Mouse (Mus musculus): ENCODE measurements around the gene Gatad1. TPM values are rescaled to one million over a fixed set of nuclear protein-coding genes. Genes with fewer than 3 reads are reported as not detected.
"Not testable (repeated sequence)": the region's sequence is repeated elsewhere in the genome, so short reads cannot be mapped to it uniquely, and the experiment has no call there.

Gatad1 gene
- polyA plus RNA-seq, 1 experiment from 2014 or later: 69.9 TPM

DNA sequence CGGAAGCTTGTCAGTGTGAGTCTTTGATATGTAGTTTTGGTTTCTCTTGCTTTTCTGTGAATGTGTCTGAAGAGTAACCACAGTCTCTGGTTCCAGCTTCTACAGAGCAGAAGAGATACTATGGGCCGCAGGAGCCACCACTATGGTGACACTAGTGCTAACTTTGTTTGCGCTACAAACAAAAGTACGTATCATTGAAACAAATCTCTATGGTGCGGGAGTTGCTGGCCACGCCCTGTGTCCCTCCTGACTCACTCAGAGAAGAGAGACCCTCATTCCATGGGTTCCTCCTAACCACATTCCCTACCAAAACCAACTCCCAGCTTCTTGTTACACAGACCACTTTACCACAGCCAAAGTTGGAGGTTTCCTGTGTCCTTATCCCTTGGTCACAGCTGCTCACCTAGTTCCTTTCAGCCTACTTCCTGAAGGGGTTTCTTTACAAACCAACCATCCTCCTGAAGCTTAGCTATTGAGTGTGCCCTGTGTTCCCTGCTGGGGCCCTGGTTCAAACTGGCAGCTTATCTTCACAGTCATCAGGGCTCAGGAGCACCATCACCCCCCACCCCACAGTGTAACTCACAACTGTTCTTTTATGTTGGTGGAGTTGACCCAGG is 13.1 kb upstream of the Gatad1 start:
- Histone ChIP-seq H3K27ac (replicated peaks; ENCODE audit: low read depth, low read length) (no peak overlapping the region), H3K36me3 (replicated peaks; ENCODE audit: control insufficient read depth, insufficient read depth, low read depth, low read length) (no peaks in the 10 kb centered on the region), H3K9ac (replicated peaks; ENCODE audit: low read length) (no peak overlapping the region), H3K4me2 (ENCODE audit: low read depth, low read length) (no peak overlapping the region), H3K27me3 (ENCODE audit: control insufficient read depth, insufficient read depth, low read length) (no peaks in the 10 kb centered on the region), H3K4me1 (ENCODE audit: control insufficient read depth, insufficient read depth, low read length) (no peaks in the 10 kb centered on the region), H3K9me3 (replicated peaks; ENCODE audit: control insufficient read depth, low read length) (no peaks in the 10 kb centered on the region), H3K4me3 (ENCODE audit: low read depth, low read length) (no peak overlapping the region)
- 93% methylated on average over 6 of the region's 6 CpGs for WGBS
- DNase-seq (ENCODE audit: low spot score) (no peak), ATAC-seq (replicated peaks; ENCODE audit: insufficient number of reproducible peaks, low FRiP score, low TSS enrichment, low read depth) (no peak)

DNA sequence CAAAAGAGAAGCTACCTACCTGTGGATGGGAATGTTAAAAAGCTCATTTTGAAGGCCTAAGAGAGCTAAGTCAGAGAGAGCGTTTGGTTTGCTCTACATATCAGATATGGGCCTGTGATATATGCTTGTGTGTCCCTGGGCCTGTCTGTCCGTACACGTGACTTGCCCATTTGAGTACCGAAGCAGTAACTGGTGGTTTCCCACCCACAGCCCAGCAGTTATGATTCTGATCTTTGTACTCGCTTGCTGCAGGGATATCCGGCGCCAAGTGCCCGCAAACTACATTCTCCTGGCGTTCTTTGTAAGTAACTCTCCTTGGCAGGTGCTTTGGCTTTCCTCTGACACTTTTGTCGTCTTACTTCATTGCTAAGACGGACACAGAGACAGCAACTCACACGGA is 9.6 kb upstream of the Gatad1 start:
- Histone ChIP-seq H3K9ac (replicated peaks; ENCODE audit: low read length) (no peak overlapping the region), H3K4me2 (ENCODE audit: low read depth, low read length) (no peak overlapping the region), H3K4me3 (ENCODE audit: low read depth, low read length) (no peak overlapping the region), H3K27ac (replicated peaks; ENCODE audit: low read depth, low read length) (no peak overlapping the region), H3K4me1 (ENCODE audit: control insufficient read depth, insufficient read depth, low read length) (no peaks in the 10 kb centered on the region), H3K27me3 (ENCODE audit: control insufficient read depth, insufficient read depth, low read length) (no peaks in the 10 kb centered on the region), H3K36me3 (replicated peaks; ENCODE audit: control insufficient read depth, insufficient read depth, low read depth, low read length) (no peaks in the 10 kb centered on the region), H3K9me3 (replicated peaks; ENCODE audit: control insufficient read depth, low read length) (no peaks in the 10 kb centered on the region)
- WGBS: 79% methylated on average over 12 of the region's 12 CpGs
- ATAC-seq (replicated peaks; ENCODE audit: insufficient number of reproducible peaks, low FRiP score, low TSS enrichment, low read depth) (no peak), DNase-seq (ENCODE audit: low spot score) (no peak)

DNA sequence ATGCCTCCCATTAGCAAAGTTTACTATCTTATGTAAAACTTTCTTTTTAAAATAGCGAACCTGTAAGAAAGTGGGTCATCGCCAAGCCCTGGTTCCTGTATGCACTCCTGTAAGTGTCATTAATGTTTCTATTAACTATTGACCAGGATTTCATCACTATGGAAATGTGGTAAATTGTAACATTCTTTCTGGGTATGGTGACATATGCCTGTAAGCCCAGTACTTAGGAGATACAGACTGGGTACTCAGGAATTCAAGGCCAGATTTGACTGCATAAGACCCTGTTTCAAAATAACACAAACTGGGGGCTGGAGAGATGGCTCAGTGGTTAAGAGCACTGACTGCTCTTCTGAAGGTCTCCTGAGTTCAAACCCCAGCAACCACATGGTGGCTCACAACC is 8.2 kb upstream of the Gatad1 start:
- no peaks in the 10 kb centered on the region for H3K27me3 ChIP-seq (ENCODE audit: control insufficient read depth, insufficient read depth, low read length)
- no peaks in the 10 kb centered on the region for H3K4me1 ChIP-seq (ENCODE audit: control insufficient read depth, insufficient read depth, low read length)
- no peak overlapping the region for H3K4me3 ChIP-seq (ENCODE audit: low read depth, low read length)
- DNase-seq (ENCODE audit: low spot score) (no peak), ATAC-seq (replicated peaks; ENCODE audit: insufficient number of reproducible peaks, low FRiP score, low TSS enrichment, low read depth) (no peak)
- H3K9ac ChIP-seq (replicated peaks; ENCODE audit: low read length): no peak overlapping the region
- no peak overlapping the region for H3K27ac ChIP-seq (replicated peaks; ENCODE audit: low read depth, low read length)
- no peaks in the 10 kb centered on the region for H3K9me3 ChIP-seq (replicated peaks; ENCODE audit: control insufficient read depth, low read length)
- 90% methylated on average over 2 of the region's 2 CpGs for WGBS
- no peaks in the 10 kb centered on the region for H3K36me3 ChIP-seq (replicated peaks; ENCODE audit: control insufficient read depth, insufficient read depth, low read depth, low read length)
- H3K4me2 ChIP-seq (ENCODE audit: low read depth, low read length): no peak overlapping the region

DNA sequence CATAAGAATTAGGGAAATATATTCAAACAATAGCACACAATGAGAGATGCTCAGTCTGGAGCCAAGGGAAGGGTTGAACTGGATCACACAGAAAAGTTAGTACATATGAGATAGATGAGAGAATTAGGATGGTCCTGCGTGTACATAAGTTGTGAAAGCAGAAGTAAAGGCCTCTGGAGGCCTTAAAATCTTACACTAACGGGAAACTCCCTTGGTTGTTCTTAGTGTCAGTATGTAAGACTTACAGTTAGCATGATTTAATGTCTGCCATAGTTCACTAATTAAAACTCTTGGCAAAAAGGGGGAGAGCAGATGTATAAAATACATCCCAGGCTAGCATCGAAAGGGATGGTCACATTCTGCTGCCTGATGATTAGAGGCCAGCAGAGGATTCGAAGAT is 3.2 kb downstream of the Gatad1 start:
- ATAC-seq (replicated peaks; ENCODE audit: insufficient number of reproducible peaks, low FRiP score, low TSS enrichment, low read depth): no peak
- Histone ChIP-seq H3K4me3 (ENCODE audit: low read depth, low read length) (no peak overlapping the region), H3K27ac (replicated peaks; ENCODE audit: low read depth, low read length) (no peak overlapping the region), H3K9me3 (replicated peaks; ENCODE audit: control insufficient read depth, low read length) (no peaks in the 10 kb centered on the region), H3K9ac (replicated peaks; ENCODE audit: low read length) (no peak overlapping the region), H3K36me3 (replicated peaks; ENCODE audit: control insufficient read depth, insufficient read depth, low read depth, low read length) (no peaks in the 10 kb centered on the region), H3K4me1 (ENCODE audit: control insufficient read depth, insufficient read depth, low read length) (no peaks in the 10 kb centered on the region), H3K27me3 (ENCODE audit: control insufficient read depth, insufficient read depth, low read length) (no peaks in the 10 kb centered on the region), H3K4me2 (ENCODE audit: low read depth, low read length) (no peak overlapping the region)
- 93% methylated on average over 4 of the region's 4 CpGs for WGBS
- no peak for DNase-seq (ENCODE audit: low spot score)

DNA sequence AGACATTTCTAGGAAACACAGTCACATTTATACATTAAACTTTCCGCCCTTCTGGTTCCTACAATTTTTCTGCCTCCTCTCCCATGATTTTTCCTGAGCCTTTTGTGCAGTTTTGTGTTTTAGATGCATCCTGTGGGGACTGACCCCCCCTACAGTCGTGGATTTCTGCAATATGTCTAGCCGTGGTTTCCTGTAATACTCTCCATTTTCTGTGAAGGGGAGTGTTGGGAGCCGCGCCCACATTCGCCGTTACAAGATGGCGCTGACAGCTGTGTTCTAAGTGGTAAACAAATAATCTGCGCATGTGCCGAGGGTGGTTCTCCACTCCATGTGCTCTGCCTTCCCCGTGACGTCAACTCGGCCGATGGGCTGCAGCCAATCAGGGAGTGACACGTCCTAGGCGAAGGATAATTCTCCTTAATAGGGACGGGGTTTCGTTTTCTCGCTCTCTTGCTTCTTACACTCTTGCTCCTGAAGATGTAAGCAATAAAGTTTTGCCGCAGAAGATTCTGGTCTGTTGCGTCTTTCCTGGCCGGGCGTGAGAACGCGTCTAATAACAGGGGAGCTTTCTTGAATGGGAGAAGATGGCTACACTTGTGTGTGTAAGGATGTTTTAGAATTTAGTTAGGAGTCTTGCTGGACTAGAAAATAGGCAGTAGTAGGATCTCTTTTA is 3.9 kb downstream of the Gatad1 start:
- H3K27me3 ChIP-seq (ENCODE audit: control insufficient read depth, insufficient read depth, low read length); H3K36me3 ChIP-seq (replicated peaks; ENCODE audit: control insufficient read depth, insufficient read depth, low read depth, low read length); H3K4me2 ChIP-seq (ENCODE audit: low read depth, low read length); H3K4me3 ChIP-seq (ENCODE audit: low read depth, low read length); ATAC-seq (replicated peaks; ENCODE audit: insufficient number of reproducible peaks, low FRiP score, low TSS enrichment, low read depth); H3K4me1 ChIP-seq (ENCODE audit: control insufficient read depth, insufficient read depth, low read length); DNase-seq (ENCODE audit: low spot score); H3K9ac ChIP-seq (replicated peaks; ENCODE audit: low read length); H3K9me3 ChIP-seq (replicated peaks; ENCODE audit: control insufficient read depth, low read length); H3K27ac ChIP-seq (replicated peaks; ENCODE audit: low read depth, low read length): not testable (repeated sequence)
- WGBS: 94% methylated on average over 15 of the region's 25 CpGs

DNA sequence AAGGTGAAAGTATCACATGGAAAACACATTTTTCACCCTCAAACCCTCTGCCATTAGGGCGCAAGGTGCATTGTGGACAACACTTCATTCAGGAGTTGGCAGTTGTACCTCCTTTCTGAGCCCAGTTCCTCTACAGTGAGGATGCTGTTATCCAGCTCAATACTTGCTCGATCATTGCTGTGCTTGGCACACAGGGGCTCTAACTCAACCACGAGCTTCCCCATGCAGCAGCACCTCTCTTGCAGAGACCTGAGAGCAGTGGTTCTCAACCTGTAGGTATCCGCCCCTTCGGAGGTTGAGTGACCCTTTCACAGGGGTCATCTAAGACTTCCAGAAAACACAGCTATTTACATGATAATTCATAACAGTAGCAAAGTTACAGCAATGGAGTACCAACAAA is 5.4 kb downstream of the Gatad1 start:
- no peaks in the 10 kb centered on the region for H3K4me1 ChIP-seq (ENCODE audit: control insufficient read depth, insufficient read depth, low read length)
- no peak overlapping the region for H3K9ac ChIP-seq (replicated peaks; ENCODE audit: low read length)
- no peaks in the 10 kb centered on the region for H3K27me3 ChIP-seq (ENCODE audit: control insufficient read depth, insufficient read depth, low read length)
- H3K9me3 ChIP-seq (replicated peaks; ENCODE audit: control insufficient read depth, low read length): no peaks in the 10 kb centered on the region
- H3K27ac ChIP-seq (replicated peaks; ENCODE audit: low read depth, low read length): no peak overlapping the region
- 94% methylated on average over 5 of the region's 5 CpGs for WGBS
- DNase-seq (ENCODE audit: low spot score) (no peak), ATAC-seq (replicated peaks; ENCODE audit: insufficient number of reproducible peaks, low FRiP score, low TSS enrichment, low read depth) (no peak)
- no peak overlapping the region for H3K4me3 ChIP-seq (ENCODE audit: low read depth, low read length)
- H3K4me2 ChIP-seq (ENCODE audit: low read depth, low read length): no peak overlapping the region
- no peaks in the 10 kb centered on the region for H3K36me3 ChIP-seq (replicated peaks; ENCODE audit: control insufficient read depth, insufficient read depth, low read depth, low read length)

DNA sequence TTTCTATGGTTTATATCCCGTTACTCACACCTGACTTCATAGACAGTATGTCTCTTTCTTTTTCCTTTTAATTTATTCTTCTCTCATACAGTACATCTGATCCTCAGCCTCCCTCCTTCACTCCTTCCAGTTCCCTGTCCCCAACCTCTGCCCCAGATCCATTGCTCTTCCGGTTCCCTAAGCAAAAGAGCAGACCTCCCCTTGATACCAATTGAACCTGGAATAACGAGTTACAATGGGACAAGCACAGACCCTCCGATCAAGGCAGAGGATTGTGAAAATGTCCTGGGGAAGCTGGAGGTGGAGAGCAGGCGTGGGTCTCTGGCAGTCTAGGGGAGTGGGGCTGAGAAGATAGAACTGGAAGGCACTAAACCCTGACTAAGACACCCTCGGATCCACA is 6.1 kb downstream of the Gatad1 start, which contains the start of gene Tmbim7:
Gene Tmbim7, plus strand, starts transcription at position 301 of the 400 bp plus-strand sequence.
- WGBS: 82% methylated on average over 6 of the region's 6 CpGs
- ATAC-seq (replicated peaks; ENCODE audit: insufficient number of reproducible peaks, low FRiP score, low TSS enrichment, low read depth) (no peak), DNase-seq (ENCODE audit: low spot score) (no peak)
- H3K4me1 ChIP-seq (ENCODE audit: control insufficient read depth, insufficient read depth, low read length): no peaks in the 10 kb centered on the region
- no peak within 1 kb of the TSS for H3K27ac ChIP-seq (replicated peaks; ENCODE audit: low read depth, low read length)
- H3K4me3 ChIP-seq (ENCODE audit: low read depth, low read length): no peak within 1 kb of the TSS
- H3K4me2 ChIP-seq (ENCODE audit: low read depth, low read length): no peak within 1 kb of the TSS
- H3K36me3 ChIP-seq (replicated peaks; ENCODE audit: control insufficient read depth, insufficient read depth, low read depth, low read length): no peaks in the 10 kb centered on the region
- no peak within 1 kb of the TSS for H3K9ac ChIP-seq (replicated peaks; ENCODE audit: low read length)
- no peaks in the 10 kb centered on the region for H3K27me3 ChIP-seq (ENCODE audit: control insufficient read depth, insufficient read depth, low read length)
- no peaks in the 10 kb centered on the region for H3K9me3 ChIP-seq (replicated peaks; ENCODE audit: control insufficient read depth, low read length)

DNA sequence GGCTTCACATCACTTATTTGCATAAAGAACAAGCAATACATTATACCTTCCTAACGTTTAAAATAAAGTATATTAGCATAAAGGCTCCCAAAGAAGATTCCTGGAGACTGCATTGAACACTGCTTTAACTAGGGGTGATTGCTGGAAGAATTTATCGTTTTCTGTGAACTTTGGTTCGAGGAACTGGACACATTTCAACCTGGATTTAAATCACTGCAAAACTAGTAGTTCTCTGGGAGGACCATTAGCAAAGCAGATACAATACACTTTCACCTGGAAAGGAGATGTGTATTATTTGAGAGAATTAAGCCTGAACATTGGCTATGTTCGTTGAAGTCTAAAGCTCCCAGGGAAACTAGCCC is 8.2 kb downstream of the Gatad1 start:
- no peaks in the 10 kb centered on the region for H3K9me3 ChIP-seq (replicated peaks; ENCODE audit: control insufficient read depth, low read length)
- H3K36me3 ChIP-seq (replicated peaks; ENCODE audit: control insufficient read depth, insufficient read depth, low read depth, low read length): no peaks in the 10 kb centered on the region
- H3K4me2 ChIP-seq (ENCODE audit: low read depth, low read length): no peak overlapping the region
- no peak overlapping the region for H3K27ac ChIP-seq (replicated peaks; ENCODE audit: low read depth, low read length)
- H3K27me3 ChIP-seq (ENCODE audit: control insufficient read depth, insufficient read depth, low read length): no peaks in the 10 kb centered on the region
- no peak overlapping the region for H3K9ac ChIP-seq (replicated peaks; ENCODE audit: low read length)
- 72% methylated on average over 4 of the region's 4 CpGs for WGBS
- H3K4me3 ChIP-seq (ENCODE audit: low read depth, low read length): no peak overlapping the region
- no peak for DNase-seq (ENCODE audit: low spot score)
- H3K4me1 ChIP-seq (ENCODE audit: control insufficient read depth, insufficient read depth, low read length): no peaks in the 10 kb centered on the region
- no peak for ATAC-seq (replicated peaks; ENCODE audit: insufficient number of reproducible peaks, low FRiP score, low TSS enrichment, low read depth)
